Mouse (Mus musculus): ENCODE measurements at regions not wholly inside any gene's neighbourhood (a gene's known extent, or its start where the extent isn't known, plus 50 kb on each side); places are given as distances from the start of the nearest gene placed in this dataset.
"Not testable (repeated sequence)": the region's sequence is repeated elsewhere in the genome, so short reads cannot be mapped to it uniquely, and the experiment has no call there.

DNA sequence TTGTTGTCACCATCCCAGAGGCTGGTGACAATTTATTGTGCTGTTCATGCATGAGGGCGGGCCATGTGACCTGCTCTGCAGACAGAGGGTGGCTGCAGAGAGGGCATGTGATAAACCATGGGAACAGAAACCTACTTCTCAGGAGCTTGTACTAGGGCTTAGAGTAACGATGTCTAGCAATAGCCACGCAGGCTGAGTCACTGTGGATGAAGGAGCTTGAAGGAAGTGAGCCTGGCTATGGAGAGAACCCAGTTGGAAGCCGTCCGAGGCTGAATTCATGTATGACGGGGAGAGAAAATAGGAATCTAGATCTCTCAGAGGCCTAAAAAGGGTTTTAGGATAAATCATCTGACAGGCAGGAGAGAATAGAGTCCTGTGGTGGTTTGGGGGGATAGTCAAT is 988.0 kb downstream of the 4930447A16Rik start:
- no peak overlapping the region for H3K27ac ChIP-seq
- H3K9ac ChIP-seq, result no peak overlapping the region
- ATAC-seq, result no peak
- no peaks in the 10 kb centered on the region for H3K36me3 ChIP-seq (ENCODE audit: poor library complexity, severe bottlenecking)
- H3K4me3 ChIP-seq, result no peak overlapping the region
- H3K4me2 ChIP-seq, result no peak overlapping the region
- WGBS, result 86% methylated on average over 6 of the region's 6 CpGs
- no peaks in the 10 kb centered on the region for H3K9me3 ChIP-seq (replicated peaks)
- H3K4me1 ChIP-seq, result 0 out of 2 replicates have a peak, but pooled peaks cover 4% of the 10 kb centered on the region
- no peaks in the 10 kb centered on the region for H3K27me3 ChIP-seq

DNA sequence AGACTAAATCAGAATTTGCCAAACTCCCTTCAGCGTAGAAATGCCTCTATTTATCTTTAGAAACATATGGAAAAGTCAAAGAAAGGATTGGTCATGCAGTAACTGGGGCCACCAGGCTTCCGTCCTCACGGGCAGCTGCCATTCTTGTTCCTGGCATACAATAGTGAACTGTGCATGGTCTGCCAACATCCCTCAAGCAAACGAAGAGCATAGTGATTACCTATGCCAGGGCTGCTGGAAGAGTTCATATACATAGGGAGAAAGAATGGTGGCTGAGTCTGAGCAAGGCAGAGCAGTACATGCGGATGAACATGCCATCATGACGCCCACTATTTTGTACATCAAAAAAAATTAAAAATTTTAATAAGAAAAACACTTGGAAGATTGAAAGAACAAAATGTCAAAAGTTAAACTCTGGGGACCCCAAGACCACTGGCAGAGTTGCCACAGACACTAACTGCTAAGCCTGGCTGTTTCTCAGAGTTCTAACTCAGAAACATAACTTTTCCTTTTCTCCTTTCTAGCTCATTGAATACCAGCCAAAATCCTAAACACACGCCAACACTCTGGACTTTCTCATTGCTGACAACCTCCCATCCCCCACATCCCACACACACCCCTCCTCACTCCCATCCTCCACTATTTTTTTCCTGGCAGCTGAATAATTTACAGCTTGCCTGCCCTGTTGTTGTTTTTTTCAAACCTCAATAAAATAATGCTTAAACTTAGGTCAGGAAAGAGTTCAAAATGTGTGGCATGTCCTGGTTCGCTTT is 989.1 kb downstream of the 4930447A16Rik start:
- Histone ChIP-seq H3K4me1 (0 out of 2 replicates have a peak, but pooled peaks cover 4% of the 10 kb centered on the region), H3K27me3 (no peaks in the 10 kb centered on the region), H3K36me3 (ENCODE audit: poor library complexity, severe bottlenecking) (no peaks in the 10 kb centered on the region), H3K27ac (no peak overlapping the region), H3K9me3 (replicated peaks) (no peaks in the 10 kb centered on the region), H3K9ac (no peak overlapping the region), H3K4me2 (no peak overlapping the region), H3K4me3 (no peak overlapping the region)
- WGBS, result 66% methylated on average over 8 of the region's 8 CpGs
- ATAC-seq, result no peak

DNA sequence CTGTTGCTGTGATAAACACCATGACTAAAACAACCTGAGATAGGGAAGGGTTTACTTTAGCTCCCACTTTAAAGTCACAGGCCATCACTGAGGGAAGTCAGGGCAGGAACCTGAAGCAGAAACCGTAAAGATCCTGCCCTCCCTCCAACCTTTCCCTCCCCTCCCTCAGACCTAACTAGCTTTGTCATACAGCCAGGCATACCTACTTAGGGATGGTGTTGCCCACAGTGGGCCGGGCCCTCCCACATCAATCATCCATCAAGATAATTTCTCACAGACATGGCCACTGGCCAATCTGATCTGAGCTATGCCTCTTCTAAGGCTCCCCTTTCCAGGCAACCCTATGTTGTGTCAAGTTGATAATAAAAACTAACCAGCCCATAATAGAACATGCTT is 989.7 kb downstream of the 4930447A16Rik start:
- H3K36me3 ChIP-seq (ENCODE audit: poor library complexity, severe bottlenecking), result no peaks in the 10 kb centered on the region
- ATAC-seq, result no peak
- H3K4me3 ChIP-seq, result no peak overlapping the region
- no peak overlapping the region for H3K9ac ChIP-seq
- no peaks in the 10 kb centered on the region for H3K27me3 ChIP-seq
- H3K27ac ChIP-seq, result no peak overlapping the region
- H3K9me3 ChIP-seq (replicated peaks), result no peaks in the 10 kb centered on the region
- 0 out of 2 replicates have a peak, but pooled peaks cover 4% of the 10 kb centered on the region for H3K4me1 ChIP-seq
- H3K4me2 ChIP-seq, result no peak overlapping the region
- 83% methylated on average over 2 of the region's 2 CpGs for WGBS

GRCm38 (mm10) chr15:38419621-38420020 is 994.3 kb downstream of the 4930447A16Rik start:
- ATAC-seq, result no peak
- Histone ChIP-seq H3K9me3 (replicated peaks) (no peaks in the 10 kb centered on the region), H3K27ac (no peak overlapping the region), H3K9ac (no peak overlapping the region), H3K4me2 (no peak overlapping the region), H3K27me3 (no peaks in the 10 kb centered on the region), H3K4me1 (peaks cover 2% of the 10 kb centered on the region; the same call in 1 of the 2 replicates), H3K36me3 (ENCODE audit: poor library complexity, severe bottlenecking) (no peaks in the 10 kb centered on the region), H3K4me3 (no peak overlapping the region)
- 76% methylated on average over 7 of the region's 7 CpGs for WGBS

DNA sequence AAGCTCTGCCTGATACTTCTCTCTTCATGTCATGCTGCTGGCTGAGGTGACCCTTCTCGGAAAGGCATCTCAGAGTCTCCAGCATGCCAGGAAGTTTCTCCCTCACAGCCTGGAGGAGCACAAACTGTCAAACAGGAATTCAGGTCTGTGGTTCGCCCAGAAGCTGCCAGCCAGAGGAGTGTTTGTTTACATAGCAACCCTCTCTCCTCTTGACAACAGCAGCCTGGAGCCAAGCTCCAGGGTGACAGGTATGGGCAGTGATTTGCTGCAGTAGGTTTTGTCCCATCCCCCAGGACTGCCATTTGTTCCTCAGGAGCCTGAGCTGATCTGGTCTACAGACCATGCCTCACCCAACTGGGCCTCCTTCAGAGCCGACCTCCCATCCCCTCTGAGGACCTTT is 995.4 kb downstream of the 4930447A16Rik start:
- H3K4me1 ChIP-seq, result no peaks in the 10 kb centered on the region; the same call in 1 of the 2 replicates
- no peaks in the 10 kb centered on the region for H3K36me3 ChIP-seq (ENCODE audit: poor library complexity, severe bottlenecking)
- no peak for ATAC-seq
- no peak overlapping the region for H3K4me2 ChIP-seq
- 64% methylated on average over 3 of the region's 3 CpGs for WGBS
- H3K9ac ChIP-seq, result no peak overlapping the region
- no peak overlapping the region for H3K4me3 ChIP-seq
- H3K27me3 ChIP-seq, result no peaks in the 10 kb centered on the region
- no peak overlapping the region for H3K27ac ChIP-seq
- H3K9me3 ChIP-seq (replicated peaks), result no peaks in the 10 kb centered on the region

- Histone ChIP-seq H3K4me1 (no peaks in the 10 kb centered on the region; the same call in 1 of the 2 replicates), H3K27ac (no peak overlapping the region), H3K27me3 (no peaks in the 10 kb centered on the region), H3K36me3 (ENCODE audit: poor library complexity, severe bottlenecking) (no peaks in the 10 kb centered on the region), H3K4me2 (no peak overlapping the region), H3K9ac (no peak overlapping the region), H3K4me3 (no peak overlapping the region), H3K9me3 (replicated peaks) (no peaks in the 10 kb centered on the region)
- 77% methylated on average over 6 of the region's 6 CpGs for WGBS
- ATAC-seq, result no peak
Observed at GRCm38 (mm10) chr15:38422741-38423140, 997.4 kb downstream of the 4930447A16Rik start.

- H3K27me3 ChIP-seq, result no peaks in the 10 kb centered on the region
- no peak overlapping the region for H3K4me3 ChIP-seq
- 80% methylated on average over 4 of the region's 4 CpGs for WGBS
- no peak for ATAC-seq
- no peaks in the 10 kb centered on the region for H3K9me3 ChIP-seq (replicated peaks)
- H3K27ac ChIP-seq, result no peak overlapping the region
- no peaks in the 10 kb centered on the region; the same call in 1 of the 2 replicates for H3K4me1 ChIP-seq
- H3K36me3 ChIP-seq (ENCODE audit: poor library complexity, severe bottlenecking), result no peaks in the 10 kb centered on the region
- H3K4me2 ChIP-seq, result no peak overlapping the region
- H3K9ac ChIP-seq, result no peak overlapping the region
Observed at GRCm38 (mm10) chr15:38425506-38425905, 1000.2 kb downstream of the 4930447A16Rik start.

DNA sequence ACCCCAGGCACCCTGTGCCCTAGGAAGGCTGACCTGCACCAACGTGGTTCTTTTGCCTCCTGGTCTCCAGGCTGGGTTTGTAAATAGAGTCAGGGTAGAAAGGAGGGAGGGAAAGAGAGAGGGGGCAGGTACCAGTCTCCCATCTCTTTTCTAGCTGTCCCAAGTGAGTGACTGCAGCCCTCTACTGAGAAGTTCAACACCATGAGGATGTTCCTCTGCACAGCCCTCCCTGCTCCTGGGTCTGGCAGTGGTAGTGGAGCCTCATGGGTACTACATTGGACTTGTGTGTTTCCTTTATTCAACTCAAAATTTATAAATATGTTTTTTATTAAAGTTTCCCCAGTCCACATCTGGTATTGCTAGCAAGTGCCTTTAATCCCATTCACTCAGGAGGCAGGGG is 1002.6 kb downstream of the 4930447A16Rik start:
- ATAC-seq, result no peak
- Histone ChIP-seq H3K4me1 (no peaks in the 10 kb centered on the region), H3K27ac (no peak overlapping the region), H3K9ac (no peak overlapping the region), H3K4me2 (no peak overlapping the region), H3K36me3 (ENCODE audit: poor library complexity, severe bottlenecking) (no peaks in the 10 kb centered on the region), H3K9me3 (replicated peaks) (no peaks in the 10 kb centered on the region), H3K4me3 (no peak overlapping the region), H3K27me3 (no peaks in the 10 kb centered on the region)
- 47% methylated on average over 1 of the region's 1 CpGs for WGBS

DNA sequence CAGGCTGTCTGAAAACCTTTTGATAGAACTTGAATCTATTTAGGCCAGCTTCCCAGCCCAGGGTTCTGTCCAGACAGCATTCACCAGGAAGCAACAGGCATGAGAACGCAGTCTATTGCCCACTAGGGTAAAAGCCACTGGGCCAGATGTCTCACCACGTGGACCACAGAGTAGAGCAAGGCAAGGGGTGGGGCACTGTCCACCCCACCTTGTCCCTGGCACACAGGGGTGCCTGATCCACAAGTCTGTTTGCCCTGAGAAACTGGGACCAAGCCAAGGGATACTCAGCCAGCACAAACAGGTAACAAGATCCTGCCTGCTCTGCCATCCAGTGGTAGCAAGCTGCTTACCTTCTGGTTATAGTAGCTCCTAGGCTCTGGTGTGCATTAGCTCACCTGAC is 1006.3 kb downstream of the 4930447A16Rik start:
- no peak overlapping the region for H3K4me3 ChIP-seq
- H3K27me3 ChIP-seq, result no peaks in the 10 kb centered on the region
- no peaks in the 10 kb centered on the region for H3K36me3 ChIP-seq (ENCODE audit: poor library complexity, severe bottlenecking)
- ATAC-seq, result no peak
- peaks cover 9% of the 10 kb centered on the region for H3K9me3 ChIP-seq (replicated peaks)
- no peaks in the 10 kb centered on the region for H3K4me1 ChIP-seq
- H3K9ac ChIP-seq, result no peak overlapping the region
- WGBS, result 73% methylated on average over 2 of the region's 2 CpGs
- H3K27ac ChIP-seq, result no peak overlapping the region
- H3K4me2 ChIP-seq, result no peak overlapping the region

DNA sequence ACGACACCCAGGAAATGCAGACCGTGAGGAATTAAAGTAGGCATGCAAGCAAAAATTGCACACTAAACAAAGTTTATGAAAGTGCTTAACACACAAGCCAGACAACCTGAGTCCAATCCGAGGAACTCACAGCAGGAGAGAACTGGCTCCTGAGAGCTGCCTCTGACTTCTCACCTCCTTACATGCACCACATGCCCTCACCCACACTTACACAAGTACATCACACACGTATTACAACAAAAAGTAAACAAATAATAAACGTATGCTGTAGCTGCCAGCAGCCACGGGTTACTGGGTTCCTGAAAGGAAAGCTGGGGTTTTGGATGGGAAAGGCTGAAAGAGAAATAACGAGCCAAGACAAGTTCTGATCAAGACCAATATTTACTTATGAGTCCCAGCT is 1008.0 kb downstream of the 4930447A16Rik start:
- Histone ChIP-seq H3K36me3 (ENCODE audit: poor library complexity, severe bottlenecking) (no peaks in the 10 kb centered on the region), H3K9ac (no peak overlapping the region), H3K4me2 (no peak overlapping the region), H3K4me3 (no peak overlapping the region), H3K9me3 (replicated peaks) (peaks cover 9% of the 10 kb centered on the region), H3K27me3 (no peaks in the 10 kb centered on the region), H3K4me1 (no peaks in the 10 kb centered on the region), H3K27ac (no peak overlapping the region)
- ATAC-seq, result no peak
- 86% methylated on average over 7 of the region's 7 CpGs for WGBS

- not testable (repeated sequence) for H3K27ac ChIP-seq; H3K4me2 ChIP-seq; H3K4me1 ChIP-seq; H3K27me3 ChIP-seq; H3K9ac ChIP-seq; H3K4me3 ChIP-seq; H3K9me3 ChIP-seq (replicated peaks); H3K36me3 ChIP-seq (ENCODE audit: poor library complexity, severe bottlenecking); ATAC-seq
- WGBS, result 95% methylated on average over 2 of the region's 2 CpGs
Observed at GRCm38 (mm10) chr15:38434239-38434638, 1008.9 kb downstream of the 4930447A16Rik start.

Data from forebrain, embryonic 13.5 days (tissue).